Mouse (Mus musculus): ENCODE data around the gene Ddx54.

DNA sequence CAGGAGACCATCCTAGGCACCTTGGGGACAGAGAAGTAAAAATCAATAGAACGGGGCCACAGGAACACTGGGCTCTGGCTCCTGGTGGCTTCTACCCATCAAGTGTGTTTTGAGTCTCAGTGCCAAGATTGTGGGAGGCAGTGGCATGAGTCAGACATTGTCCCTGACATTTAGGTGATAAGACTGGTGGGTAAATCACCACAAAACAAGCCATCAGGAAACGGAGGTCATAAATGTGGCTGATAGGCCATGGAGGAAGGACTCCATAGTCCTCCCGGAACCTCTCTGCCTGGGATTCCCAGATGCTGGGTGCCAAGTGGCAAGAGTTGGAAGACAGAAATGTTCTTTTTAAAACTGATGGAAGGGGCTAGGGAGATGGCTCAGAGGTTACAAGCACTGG is 31.7 kb downstream of the Ddx54 start:
- TF ChIP-seq CTCF (IDR thresholded peaks at IDR 0.05; ENCODE audit: extremely low read depth, insufficient read length, insufficient replicate concordance, low read depth, low read length) (no peak), POLR2A (IDR thresholded peaks at IDR 0.05; ENCODE audit: low read depth, low read length) (no peak)

Data from small intestine, adult 2 months (tissue).